28 mouse cellular contexts compared by ENCODE assay signal in the genomic region with DNA sequence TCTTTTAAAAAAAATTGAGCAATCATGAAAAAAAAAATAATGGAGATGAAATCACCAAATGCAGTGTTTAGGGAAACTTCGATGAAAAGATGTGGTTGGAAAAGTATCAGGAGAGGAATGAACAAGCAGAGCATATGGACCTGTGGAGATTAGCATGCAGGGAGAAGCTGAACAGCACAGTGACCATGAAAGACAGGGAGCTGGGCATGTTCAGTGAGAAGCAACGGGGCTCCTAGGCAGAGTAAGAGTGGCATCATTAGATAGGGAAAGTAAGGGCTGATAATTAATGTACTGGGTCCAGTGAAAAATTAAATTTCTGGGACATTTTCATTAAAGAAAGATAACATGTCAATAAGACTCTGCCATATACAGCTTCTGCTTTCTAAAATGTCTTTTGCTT.
"Had no signal": no experiment of that assay in that cellular context is flagged by ENCODE, and none has a peak within 500 bp of the region (broad histone marks: within the 10 kb centered on the region; RNA-seq: fewer than 3 reads in every experiment).

No protein-coding gene starts in this region.

- H3K4me2 ChIP-seq: heart, embryonic 11.5 days; heart, embryonic 13.5 days; heart, embryonic 15.5 days; hindbrain, embryonic 12.5 days; hindbrain, embryonic 14.5 days; intestine, embryonic 15.5 days; limb, embryonic 12.5 days; liver, embryonic 11.5 days; liver, embryonic 13.5 days; liver, embryonic 15.5 days had no signal

- H3K4me3 ChIP-seq: heart, adult 2 months; heart, embryonic 13.5 days; heart, embryonic 15.5 days; hindbrain, embryonic 10.5 days; hindbrain, embryonic 12.5 days; intestine, embryonic 15.5 days; layer of hippocampus, adult 2 months; left cerebral cortex, adult 2 months; limb, embryonic 10.5 days; limb, embryonic 12.5 days; liver, embryonic 13.5 days; liver, embryonic 15.5 days had no signal

- H3K27ac ChIP-seq: heart, adult 2 months; heart, embryonic 13.5 days; heart, embryonic 15.5 days; hindbrain, embryonic 10.5 days; hindbrain, embryonic 12.5 days; hindbrain, embryonic 14.5 days; intestine, embryonic 15.5 days; layer of hippocampus, adult 2 months; left cerebral cortex, adult 2 months; limb, embryonic 10.5 days; limb, embryonic 12.5 days; liver, embryonic 13.5 days; liver, embryonic 15.5 days had no signal

- H3K9ac ChIP-seq: heart, embryonic 13.5 days; heart, embryonic 15.5 days; hindbrain, embryonic 12.5 days; hindbrain, embryonic 14.5 days; intestine, embryonic 15.5 days; limb, embryonic 12.5 days; liver, embryonic 13.5 days; liver, embryonic 15.5 days had no signal

- H3K27me3 ChIP-seq: heart, embryonic 13.5 days; heart, embryonic 15.5 days; hindbrain, embryonic 12.5 days; intestine, embryonic 15.5 days; limb, embryonic 12.5 days; liver, embryonic 13.5 days; liver, embryonic 15.5 days had no signal

- H3K36me3 ChIP-seq: heart, embryonic 13.5 days; heart, embryonic 15.5 days; hindbrain, embryonic 10.5 days; hindbrain, embryonic 12.5 days; intestine, embryonic 15.5 days; limb, embryonic 10.5 days; limb, embryonic 12.5 days; liver, embryonic 13.5 days; liver, embryonic 15.5 days had no signal

- DNase-seq: gastrocnemius, postnatal 14 days; gastrocnemius, postnatal 36 days; heart, adult 11 months; heart, adult 2 months; heart, postnatal 4 days; kidney, adult 18-20 months; kidney, adult 8-10 months; kidney, postnatal 10 days; kidney, postnatal 25 days; kidney, postnatal 4 days; liver; liver, embryonic 13.5 days had no signal

- H3K9me3 ChIP-seq: heart, embryonic 13.5 days; heart, embryonic 15.5 days; hindbrain, embryonic 10.5 days; hindbrain, embryonic 12.5 days; intestine, embryonic 15.5 days; limb, embryonic 10.5 days; limb, embryonic 12.5 days; liver, embryonic 13.5 days; liver, embryonic 15.5 days had no signal

- ATAC-seq: hindbrain, embryonic 16.5 days; inflammation-experienced regulatory T-cells, adult 6 months; intestine, embryonic 15.5 days; intestine, postnatal 0 days had no signal

- H3K4me1 ChIP-seq: heart, embryonic 13.5 days; heart, embryonic 15.5 days; hindbrain, embryonic 10.5 days; hindbrain, embryonic 12.5 days; intestine, embryonic 15.5 days; limb, embryonic 10.5 days; limb, embryonic 12.5 days; liver, embryonic 13.5 days; liver, embryonic 15.5 days had no signal
